Mouse (Mus musculus) cortical plate, adult 2 months (tissue): ENCODE data around the gene Hspbap1.
A peak's percentile ranks its signal among the peaks of the same experiment; 100 is the strongest.

Experiments
- CTCF ChIP-seq: fragments of 200-500 bp; IDR thresholded peaks from 2 replicates; pipeline ENCODE4 v1.5.1; 2011; ENCODE audit warnings: mild to moderate bottlenecking, control low read depth, low read length; ENCODE audit not compliant: insufficient read depth; ENCODE audit errors: extremely low read depth
- POLR2A ChIP-seq: fragments of 200-500 bp; IDR thresholded peaks from 2 replicates; pipeline ENCODE4 v1.6.1; 2011; ENCODE audit warnings: mild to moderate bottlenecking, low read length, control low read depth; ENCODE audit not compliant: insufficient read depth; ENCODE audit errors: extremely low read depth

DNA sequence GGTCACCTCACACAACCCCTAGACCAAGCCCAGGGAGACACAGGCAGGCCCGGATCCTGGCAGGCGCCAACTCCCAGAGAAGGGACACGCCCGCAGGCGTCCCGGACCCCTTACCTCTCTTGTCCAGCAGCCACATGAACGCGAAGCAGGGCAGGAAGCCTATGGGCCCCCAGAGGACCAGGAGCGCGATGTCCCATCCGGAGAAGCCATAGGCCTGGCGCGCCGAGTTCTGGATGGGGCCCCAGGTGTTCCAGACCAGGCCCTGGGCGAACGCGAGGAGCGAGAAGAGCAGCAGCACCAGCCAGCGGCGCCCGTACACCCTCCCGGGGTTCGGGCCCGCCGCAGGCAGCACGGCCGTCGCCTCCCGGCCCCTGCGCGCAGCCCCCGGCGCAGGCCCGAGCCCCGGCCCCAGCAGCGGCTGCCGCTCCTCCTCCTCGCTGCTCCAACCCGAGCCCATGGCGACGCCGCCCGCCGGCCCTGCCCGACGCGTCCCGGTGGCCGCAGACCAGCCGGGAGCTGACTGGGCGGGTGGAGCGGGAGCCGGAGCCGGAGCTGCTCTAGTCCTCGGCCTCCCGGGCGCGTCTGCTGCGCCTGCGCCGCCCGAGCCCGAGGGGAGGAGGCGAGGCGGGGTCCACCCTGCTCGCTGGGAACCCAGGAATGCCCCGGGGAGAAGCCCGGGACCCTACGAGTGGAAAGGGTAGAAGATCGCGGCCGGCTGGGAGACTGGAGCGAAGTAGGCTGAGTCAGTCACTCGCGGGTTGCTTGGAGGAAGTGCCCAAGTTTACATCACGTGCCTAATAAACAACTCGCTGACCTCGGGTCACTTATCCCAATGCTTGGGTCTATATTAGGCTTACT lies 1.2 kb upstream of the Hspbap1 start, which contains the start of gene Dirc2:
- TF ChIP-seq POLR2A (peak; percentile 49; the same call in 1 of the 2 replicates), CTCF (no peak)
